Mouse (Mus musculus): ENCODE results near the gene Cldn16. TPM values are rescaled to one million over a fixed set of nuclear protein-coding genes. Genes with fewer than 3 reads are reported as not detected.
"Not testable (repeated sequence)": the region's sequence is repeated elsewhere in the genome, so short reads cannot be mapped to it uniquely, and the experiment has no call there.

The Cldn16 gene
- polyA plus RNA-seq, 1 experiment from 2014 or later: not detected

DNA sequence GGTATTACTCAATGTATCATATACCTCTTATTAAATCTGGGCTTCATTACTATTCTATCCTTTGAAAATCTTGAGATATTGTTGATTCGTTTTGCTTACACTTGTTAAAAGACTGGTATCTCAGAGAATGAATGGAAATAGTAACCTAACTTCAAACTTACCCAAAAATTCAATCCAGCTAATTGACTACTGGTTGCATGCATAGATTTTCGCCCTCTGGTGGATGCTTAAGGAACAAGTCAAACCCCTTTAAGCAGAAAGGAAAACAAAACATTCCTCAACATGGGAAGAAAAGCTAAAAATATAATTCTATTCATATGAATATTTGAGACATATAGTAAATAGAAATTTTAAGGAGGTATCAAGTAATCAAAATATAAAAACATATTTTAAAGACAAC, 32.8 kb downstream of the Cldn16 start:
- no peak overlapping the region for H3K4me2 ChIP-seq (replicated peaks)
- H3K4me3 ChIP-seq: no peak overlapping the region
- H3K27me3 ChIP-seq: no peaks in the 10 kb centered on the region
- H3K27ac ChIP-seq (replicated peaks): no peak overlapping the region
- WGBS: 23% methylated on average over 2 of the region's 2 CpGs
- H3K36me3 ChIP-seq: no peaks in the 10 kb centered on the region
- no peaks in the 10 kb centered on the region for H3K4me1 ChIP-seq
- no peaks in the 10 kb centered on the region for H3K9me3 ChIP-seq
- no peak for ATAC-seq (ENCODE audit: low FRiP score, low read depth)
- no peak overlapping the region for H3K9ac ChIP-seq (replicated peaks)

DNA sequence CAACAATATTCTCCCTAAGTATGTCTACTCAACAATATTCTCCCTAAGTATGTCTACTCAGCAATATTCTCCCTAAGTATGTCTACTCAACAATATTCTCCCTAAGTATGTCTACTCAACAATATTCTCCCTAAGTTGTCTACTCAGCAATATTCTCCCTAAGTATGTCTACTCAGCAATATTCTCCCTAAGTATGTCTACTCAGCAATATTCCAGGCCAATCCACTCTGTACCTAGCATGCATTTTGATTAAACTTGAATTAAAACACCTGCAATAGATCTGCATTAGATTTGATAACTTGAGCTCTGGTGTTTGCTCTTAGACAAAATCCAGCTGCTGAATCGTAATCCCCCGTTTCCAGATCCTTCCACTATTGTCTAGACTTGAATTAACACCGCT, 36.8 kb downstream of the Cldn16 start:
- H3K27ac ChIP-seq (replicated peaks); H3K9ac ChIP-seq (replicated peaks); H3K4me1 ChIP-seq; H3K36me3 ChIP-seq; ATAC-seq (ENCODE audit: low FRiP score, low read depth); H3K27me3 ChIP-seq; H3K9me3 ChIP-seq; H3K4me3 ChIP-seq; H3K4me2 ChIP-seq (replicated peaks): not testable (repeated sequence)
- 92% methylated on average over 3 of the region's 3 CpGs for WGBS

GRCm38 (mm10) chr16:26500738-26501137, 37.8 kb downstream of the Cldn16 start:
- Histone ChIP-seq H3K4me2 (replicated peaks) (no peak overlapping the region), H3K4me1 (no peaks in the 10 kb centered on the region), H3K27ac (replicated peaks) (no peak overlapping the region), H3K27me3 (no peaks in the 10 kb centered on the region), H3K4me3 (no peak overlapping the region), H3K9me3 (no peaks in the 10 kb centered on the region), H3K9ac (replicated peaks) (no peak overlapping the region), H3K36me3 (no peaks in the 10 kb centered on the region)
- no peak for ATAC-seq (ENCODE audit: low FRiP score, low read depth)
- WGBS: 89% methylated on average over 3 of the region's 3 CpGs

DNA sequence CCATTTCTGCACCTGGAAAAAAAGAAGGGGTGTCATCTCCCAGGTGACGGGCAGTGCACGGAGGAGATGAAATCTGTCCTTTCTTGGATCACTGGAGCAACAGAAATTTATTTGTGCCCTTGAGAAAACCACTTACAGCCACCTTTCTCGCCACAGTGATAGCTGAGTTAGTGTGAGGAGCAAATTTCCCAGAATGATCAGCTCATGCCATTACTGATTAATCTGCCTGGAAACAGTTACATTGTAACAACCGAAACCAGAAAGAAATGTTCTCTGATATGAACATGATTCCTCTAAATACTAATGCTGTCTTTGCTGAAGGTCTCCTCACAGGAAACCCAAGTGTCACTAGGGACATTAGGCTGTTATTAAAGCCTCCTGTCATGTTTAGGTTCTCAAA, 42.0 kb downstream of the Cldn16 start:
- Histone ChIP-seq H3K27me3 (no peaks in the 10 kb centered on the region), H3K4me3 (no peak overlapping the region), H3K4me1 (no peaks in the 10 kb centered on the region), H3K4me2 (replicated peaks) (no peak overlapping the region), H3K9me3 (no peaks in the 10 kb centered on the region), H3K36me3 (no peaks in the 10 kb centered on the region), H3K27ac (replicated peaks) (no peak overlapping the region), H3K9ac (replicated peaks) (no peak overlapping the region)
- WGBS: 90% methylated on average over 4 of the region's 4 CpGs
- ATAC-seq (ENCODE audit: low FRiP score, low read depth): no peak

GRCm38 (mm10) chr16:26519596-26519995, 56.7 kb downstream of the Cldn16 start:
- Histone ChIP-seq H3K27ac (replicated peaks) (no peak overlapping the region), H3K36me3 (no peaks in the 10 kb centered on the region), H3K27me3 (no peaks in the 10 kb centered on the region), H3K4me2 (replicated peaks) (no peak overlapping the region), H3K9ac (replicated peaks) (no peak overlapping the region), H3K4me3 (no peak overlapping the region), H3K4me1 (no peaks in the 10 kb centered on the region), H3K9me3 (no peaks in the 10 kb centered on the region)
- WGBS: 57% methylated on average over 2 of the region's 2 CpGs
- no peak for ATAC-seq (ENCODE audit: low FRiP score, low read depth)

DNA sequence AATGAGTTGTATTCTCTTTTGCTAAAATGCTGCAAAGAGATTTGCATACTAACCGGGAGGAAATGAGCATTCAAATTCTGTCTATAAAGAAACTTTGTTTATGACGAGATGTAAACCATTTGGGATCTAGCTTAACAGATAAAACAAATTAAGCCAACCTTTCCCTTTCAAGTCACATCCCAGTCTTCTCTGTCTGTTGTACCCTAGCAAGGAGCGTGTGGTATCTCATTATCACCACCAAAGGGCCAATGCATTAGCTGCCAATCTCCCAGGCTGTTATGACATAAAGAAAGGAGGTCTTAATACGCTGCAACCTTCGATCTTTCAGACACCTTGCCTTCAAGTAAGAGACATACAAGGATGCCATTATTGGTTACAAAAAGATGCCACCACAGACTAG, 62.9 kb downstream of the Cldn16 start:
- Histone ChIP-seq H3K36me3 (no peaks in the 10 kb centered on the region), H3K4me1 (peaks cover 7% of the 10 kb centered on the region; the same call in 1 of the 2 replicates), H3K27me3 (no peaks in the 10 kb centered on the region), H3K9me3 (no peaks in the 10 kb centered on the region), H3K9ac (replicated peaks) (no peak overlapping the region), H3K4me2 (replicated peaks) (no peak overlapping the region), H3K27ac (replicated peaks) (no peak overlapping the region), H3K4me3 (no peak overlapping the region)
- WGBS: 61% methylated on average over 5 of the region's 5 CpGs
- ATAC-seq (ENCODE audit: low FRiP score, low read depth): no peak

- Histone ChIP-seq H3K4me1 (peaks cover 7% of the 10 kb centered on the region; the same call in 1 of the 2 replicates), H3K4me2 (replicated peaks) (no peak within 1 kb of the TSS), H3K4me3 (no peak within 1 kb of the TSS), H3K27ac (replicated peaks) (no peak within 1 kb of the TSS), H3K9me3 (no peaks in the 10 kb centered on the region), H3K9ac (replicated peaks) (no peak within 1 kb of the TSS), H3K27me3 (no peaks in the 10 kb centered on the region), H3K36me3 (no peaks in the 10 kb centered on the region)
- ATAC-seq (ENCODE audit: low FRiP score, low read depth): no peak
- 82% methylated on average over 4 of the region's 4 CpGs for WGBS
These were observed 63.7 kb downstream of the Cldn16 start, which contains the start of gene Tmem207 for GRCm38 (mm10) chr16:26526669-26527068. Tmem207 (minus strand) TSS chr16:26526769.

DNA sequence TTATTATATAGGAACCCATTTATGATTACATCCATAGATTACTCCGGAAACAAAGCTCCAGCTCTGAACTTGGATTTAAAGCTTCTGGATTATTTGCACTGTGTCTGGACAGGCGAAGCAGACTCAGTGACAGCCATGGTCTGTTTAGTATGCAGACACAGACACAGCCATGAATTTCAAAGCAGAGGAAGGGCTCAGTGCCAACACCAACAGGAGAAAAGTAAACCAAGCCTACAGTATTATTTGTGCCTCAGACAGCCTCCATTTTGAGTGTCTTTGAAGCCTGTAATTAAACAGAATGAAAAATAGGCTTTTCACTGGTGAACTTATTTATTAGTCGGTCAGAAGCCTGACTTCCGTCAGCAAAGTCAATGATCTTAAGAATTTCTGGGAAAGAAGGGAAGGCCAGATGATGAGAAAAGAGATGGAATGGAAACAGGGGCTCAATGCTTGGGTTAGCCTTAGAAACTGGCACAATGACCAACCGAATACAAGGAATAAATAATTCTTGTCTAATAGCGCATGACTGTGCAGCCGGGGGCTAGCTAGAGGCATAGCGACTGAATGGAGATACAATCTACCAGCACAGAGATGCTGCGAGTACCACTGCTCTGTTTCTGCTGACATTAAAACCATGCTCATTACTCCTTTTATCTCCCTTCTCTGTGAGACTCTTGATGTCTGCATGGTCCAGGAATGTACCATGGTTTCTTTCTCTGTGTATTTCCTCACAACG, 65.2 kb downstream of the Cldn16 start:
- ATAC-seq (ENCODE audit: low FRiP score, low read depth): peak; percentile 95
- H3K4me1 ChIP-seq: peaks cover 7% of the 10 kb centered on the region; the same call in 1 of the 2 replicates
- H3K9me3 ChIP-seq: no peaks in the 10 kb centered on the region
- H3K4me2 ChIP-seq (replicated peaks): no peak overlapping the region
- WGBS: 65% methylated on average over 10 of the region's 10 CpGs
- no peak overlapping the region for H3K9ac ChIP-seq (replicated peaks)
- H3K4me3 ChIP-seq: no peak overlapping the region
- peak overlapping the region; percentile 46 for H3K27ac ChIP-seq (replicated peaks)
- H3K36me3 ChIP-seq: no peaks in the 10 kb centered on the region
- H3K27me3 ChIP-seq: no peaks in the 10 kb centered on the region

DNA sequence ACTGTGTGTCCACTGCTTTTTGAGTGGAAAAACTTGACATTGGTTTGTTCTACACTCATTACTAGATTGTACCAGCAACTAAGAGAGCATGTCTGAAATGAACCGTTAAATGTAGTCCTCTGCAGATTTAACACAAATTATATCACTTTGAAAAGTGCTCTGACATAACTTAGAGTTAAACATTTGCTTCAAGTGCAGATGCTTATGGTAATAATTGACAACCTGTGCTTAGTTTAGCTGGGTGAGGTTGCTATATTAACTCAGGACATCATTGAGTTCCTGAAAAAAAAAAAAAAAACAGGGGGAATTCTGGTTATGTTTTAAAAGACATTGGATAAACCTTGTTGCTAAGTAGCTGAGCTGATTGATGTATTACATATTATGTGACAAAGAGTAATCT, 67.5 kb downstream of the Cldn16 start:
- Histone ChIP-seq H3K4me1 (peaks cover 7% of the 10 kb centered on the region; the same call in 1 of the 2 replicates), H3K27ac (replicated peaks) (no peak overlapping the region), H3K4me3 (no peak overlapping the region), H3K36me3 (no peaks in the 10 kb centered on the region), H3K27me3 (no peaks in the 10 kb centered on the region), H3K9ac (replicated peaks) (no peak overlapping the region), H3K9me3 (no peaks in the 10 kb centered on the region), H3K4me2 (replicated peaks) (no peak overlapping the region)
- 98% methylated on average over 1 of the region's 1 CpGs for WGBS
- no peak for ATAC-seq (ENCODE audit: low FRiP score, low read depth)

DNA sequence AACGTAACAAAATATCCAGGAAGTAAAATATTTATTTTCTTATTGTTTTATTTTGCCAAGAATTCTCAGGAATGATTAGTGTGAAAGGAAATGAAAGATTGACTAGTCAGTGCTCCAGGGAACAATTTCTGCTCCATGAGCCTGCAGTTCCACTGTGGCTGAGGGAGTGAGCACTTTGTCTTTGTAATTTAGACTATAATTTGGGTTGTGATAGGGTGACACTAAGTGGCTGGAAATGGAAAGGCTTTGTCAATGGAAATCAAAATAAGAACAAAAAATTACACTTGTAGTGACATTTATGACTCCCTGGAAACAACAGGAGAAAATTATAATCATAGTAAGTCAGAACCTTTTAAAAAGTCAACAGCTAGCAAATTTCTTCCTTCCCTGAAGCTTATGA, 69.4 kb downstream of the Cldn16 start:
- no peak for ATAC-seq (ENCODE audit: low FRiP score, low read depth)
- Histone ChIP-seq H3K4me2 (replicated peaks) (no peak overlapping the region), H3K27ac (replicated peaks) (no peak overlapping the region), H3K4me1 (peaks cover 7% of the 10 kb centered on the region; the same call in 1 of the 2 replicates), H3K4me3 (no peak overlapping the region), H3K27me3 (no peaks in the 10 kb centered on the region), H3K9me3 (no peaks in the 10 kb centered on the region), H3K36me3 (no peaks in the 10 kb centered on the region), H3K9ac (replicated peaks) (no peak overlapping the region)
- WGBS: 86% methylated on average over 1 of the region's 1 CpGs

Other genes with a start within 250 kb of the Cldn16 start
- 2.9 and 3.0 TPM in 2 replicates for gene Cldn1, start 91.3 kb upstream of the Cldn16 start, polyA plus RNA-seq (2016; fragmentation: Nextera tagmentation; extraction: Ambion mirVana)
- gene Tmem207, start 63.6 kb downstream of the Cldn16 start, polyA plus RNA-seq (2016; fragmentation: Nextera tagmentation; extraction: Ambion mirVana): 0.34 TPM in 1 of 2 replicates, not detected in the other
- gene Il1rap, start 118.6 kb downstream of the Cldn16 start, polyA plus RNA-seq (2016; fragmentation: Nextera tagmentation; extraction: Ambion mirVana): 5.5 and 7.8 TPM in 2 replicates